Mouse (Mus musculus): Measurements from ENCODE around the gene Synm.
A peak's percentile ranks its signal among the peaks of the same experiment; 100 is the strongest.

The Synm gene

GRCm38 (mm10) chr7:67759629-67759995 lies at the start of gene Synm:
Gene Synm, minus strand, starts transcription at chr7:67759742.
- DNase-seq (ENCODE audit: low spot score in 2 of 2): peak; percentile 92 to 93

DNA sequence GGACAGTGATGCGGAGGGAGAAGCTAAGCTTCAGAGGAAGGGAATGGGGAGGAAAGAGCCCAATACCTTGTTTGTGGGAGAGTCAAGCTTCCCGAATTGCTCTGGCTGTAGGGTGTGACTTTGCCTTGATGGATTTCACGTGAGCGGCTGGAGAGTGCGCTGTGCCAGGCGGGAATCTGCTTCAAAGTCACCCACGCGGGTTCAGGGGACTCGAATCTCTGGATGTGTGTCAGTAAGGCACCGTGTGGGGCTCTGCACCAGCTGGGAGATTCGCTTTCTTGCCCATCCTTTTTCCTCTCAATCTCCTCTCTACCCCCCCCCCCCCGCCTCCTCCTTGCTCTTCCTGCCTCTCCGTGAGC lies 44.3 kb upstream of the Synm start:
- no peak for DNase-seq (ENCODE audit: low spot score in 2 of 2)

DNA sequence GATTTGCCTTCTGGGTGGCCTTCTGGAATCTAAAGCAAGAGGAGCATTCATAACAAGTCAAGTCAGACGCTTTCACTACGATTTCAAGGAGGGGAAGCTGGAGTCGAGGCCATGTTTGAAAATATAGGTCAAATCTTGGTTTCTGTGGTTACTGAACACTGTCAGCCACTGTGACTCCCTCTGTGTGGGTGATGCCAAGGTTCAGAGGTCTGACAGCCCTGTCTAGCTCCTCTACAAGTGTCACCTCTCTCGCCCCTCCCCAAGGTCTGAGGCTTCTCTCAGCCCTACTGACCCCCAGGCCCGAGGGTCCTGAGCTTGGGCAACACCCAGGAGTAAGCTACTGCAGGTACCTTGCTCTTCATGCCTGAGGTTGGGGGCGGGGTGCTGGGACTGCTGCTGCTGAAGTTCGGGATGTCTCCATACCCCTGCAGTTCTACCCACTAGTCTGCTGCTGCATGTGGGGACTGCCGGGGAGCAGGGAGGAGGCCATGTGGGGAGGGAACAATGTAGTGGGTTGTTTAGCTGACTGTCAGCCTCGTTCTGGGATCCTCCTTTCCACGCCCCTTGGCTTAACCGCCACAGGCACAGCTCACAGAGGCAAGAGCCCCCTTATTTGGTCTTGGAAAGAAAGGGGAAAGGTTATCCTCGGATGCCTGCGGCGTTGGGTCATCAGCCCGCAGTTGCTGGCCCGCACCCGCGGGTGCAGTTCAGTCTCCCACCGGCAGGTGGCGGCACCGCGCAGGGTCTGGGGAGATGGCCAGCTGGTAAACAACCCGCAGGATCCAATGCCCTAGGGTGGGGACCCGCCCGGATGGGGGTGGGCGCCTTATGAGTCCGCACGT lies 43.7 kb upstream of the Synm start:
- peak; percentile 75 to 80 for DNase-seq (ENCODE audit: low spot score in 2 of 2)

- no peak for DNase-seq (ENCODE audit: low spot score in 2 of 2)
Measured at GRCm38 (mm10) chr7:67801022-67801421, 41.5 kb upstream of the Synm start.

- no peak for DNase-seq (ENCODE audit: low spot score in 2 of 2)
Measured at GRCm38 (mm10) chr7:67800547-67800946, 41.0 kb upstream of the Synm start.

DNA sequence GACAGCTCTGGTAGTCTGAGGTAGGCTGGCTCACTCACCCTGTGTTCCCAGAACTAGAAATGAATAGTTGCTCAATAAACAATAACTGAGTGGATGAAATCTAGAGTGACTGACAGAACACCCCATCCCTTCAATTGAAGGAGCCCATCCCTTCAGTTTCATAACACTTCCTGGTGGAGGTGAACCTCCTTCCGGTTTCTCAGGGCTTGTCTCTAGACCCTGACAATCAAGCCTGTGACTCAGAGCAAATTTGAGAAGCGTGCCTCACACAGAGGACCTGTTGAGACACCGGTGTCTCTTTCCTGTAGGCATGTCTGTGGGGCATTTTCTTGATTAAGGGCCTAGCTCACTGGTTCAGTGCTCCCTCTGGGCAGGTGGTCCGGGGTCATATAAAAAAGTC lies 38.9 kb upstream of the Synm start:
- no peak for DNase-seq (ENCODE audit: low spot score in 2 of 2)

DNA sequence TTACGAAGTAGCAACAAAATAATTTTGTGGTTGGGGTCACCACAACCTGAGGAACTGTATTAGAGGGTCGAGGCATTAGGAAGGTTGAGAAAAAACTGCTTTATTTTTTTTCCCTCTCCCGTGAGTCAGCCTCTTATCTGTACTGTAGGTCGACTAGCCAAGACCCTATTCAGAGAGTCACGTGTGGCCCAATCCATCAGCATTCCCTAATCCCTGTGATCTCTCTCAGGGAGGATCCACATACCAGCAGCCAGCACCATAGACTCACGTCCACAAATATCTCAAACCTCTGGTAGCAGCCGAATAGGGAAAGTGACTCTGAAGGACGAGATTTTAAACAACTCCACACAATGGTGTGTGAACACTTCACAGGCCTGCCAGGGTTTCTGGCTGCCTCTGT lies 37.5 kb upstream of the Synm start:
- DNase-seq (ENCODE audit: low spot score in 2 of 2): no peak

DNA sequence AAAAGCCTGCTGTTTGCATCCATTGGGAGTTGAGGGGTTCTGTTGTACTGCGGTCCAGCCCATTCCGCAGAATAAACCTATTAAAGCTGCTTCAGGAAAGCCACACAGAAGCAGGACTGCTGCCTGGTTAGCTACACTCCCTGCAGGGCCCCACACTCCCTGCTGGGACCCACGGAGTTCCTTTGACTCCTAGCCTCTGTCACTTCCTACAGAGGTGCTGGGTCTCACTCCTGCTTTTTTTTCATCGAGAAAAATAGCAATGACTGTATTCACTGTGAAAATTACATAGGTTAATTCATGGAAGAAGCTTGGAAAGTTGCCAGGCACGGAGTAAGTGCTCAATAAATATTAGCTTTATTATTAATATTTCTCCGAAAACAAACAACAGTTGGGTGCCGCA lies 33.9 kb upstream of the Synm start:
- no peak for DNase-seq (ENCODE audit: low spot score in 2 of 2)

- no peak for DNase-seq (ENCODE audit: low spot score in 2 of 2)
Measured at GRCm38 (mm10) chr7:67791256-67791655, 31.7 kb upstream of the Synm start.

DNA sequence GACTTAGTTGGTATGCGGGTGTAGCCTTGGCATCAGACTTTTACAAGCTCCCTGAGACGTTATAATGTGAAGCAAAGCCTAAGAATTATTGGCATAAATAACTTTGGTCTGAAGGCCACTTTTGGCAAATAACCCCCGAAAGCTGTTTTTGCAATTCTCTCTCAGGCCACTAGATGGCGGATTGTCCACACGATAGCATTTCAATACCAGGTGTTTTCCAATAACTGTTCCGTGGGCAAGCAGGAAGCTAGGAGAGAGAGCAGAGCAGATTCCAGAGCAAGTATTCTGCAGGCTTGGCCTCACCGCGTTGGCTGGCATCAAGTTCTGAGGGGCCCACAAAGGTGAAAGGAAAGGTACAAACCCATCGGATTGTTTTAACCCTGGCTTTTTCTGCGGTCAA lies 29.2 kb upstream of the Synm start:
- DNase-seq (ENCODE audit: low spot score in 2 of 2): peak; percentile 52 to 61

GRCm38 (mm10) chr7:67787861-67788260 lies 28.3 kb upstream of the Synm start:
- DNase-seq (ENCODE audit: low spot score in 2 of 2): no peak

DNA sequence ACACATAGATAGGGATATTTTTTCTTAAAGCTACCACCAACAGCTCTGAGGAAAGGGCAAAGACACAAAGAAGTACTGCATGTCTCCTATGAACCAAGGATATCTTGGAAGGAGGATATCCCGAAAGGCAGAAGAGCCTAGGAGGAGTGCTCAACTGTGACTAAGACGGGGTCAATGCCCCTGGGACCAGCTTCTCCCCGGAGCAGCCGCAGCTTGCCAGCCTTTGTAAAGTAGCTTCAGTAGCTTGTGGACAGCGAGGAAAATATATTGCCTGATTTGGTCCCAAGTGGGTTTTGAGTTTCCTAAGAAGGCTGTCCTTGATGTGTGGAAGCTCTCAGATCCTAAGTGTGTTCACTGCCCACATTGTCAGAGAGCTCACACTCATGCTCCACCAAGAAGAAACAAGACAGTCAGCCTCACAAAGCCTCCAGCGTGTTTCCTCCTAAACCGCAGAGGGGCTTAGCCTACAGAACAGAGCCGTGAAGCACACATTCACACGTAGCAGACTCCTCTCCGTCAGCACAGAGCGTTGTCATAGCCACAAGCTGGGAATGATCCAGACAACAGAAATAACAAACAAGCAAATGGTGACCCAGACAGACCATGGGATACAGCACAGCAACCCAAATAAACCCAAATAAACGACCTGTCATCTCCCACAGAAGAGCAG lies 17.2 kb upstream of the Synm start:
- DNase-seq (ENCODE audit: low spot score in 2 of 2): no peak

DNA sequence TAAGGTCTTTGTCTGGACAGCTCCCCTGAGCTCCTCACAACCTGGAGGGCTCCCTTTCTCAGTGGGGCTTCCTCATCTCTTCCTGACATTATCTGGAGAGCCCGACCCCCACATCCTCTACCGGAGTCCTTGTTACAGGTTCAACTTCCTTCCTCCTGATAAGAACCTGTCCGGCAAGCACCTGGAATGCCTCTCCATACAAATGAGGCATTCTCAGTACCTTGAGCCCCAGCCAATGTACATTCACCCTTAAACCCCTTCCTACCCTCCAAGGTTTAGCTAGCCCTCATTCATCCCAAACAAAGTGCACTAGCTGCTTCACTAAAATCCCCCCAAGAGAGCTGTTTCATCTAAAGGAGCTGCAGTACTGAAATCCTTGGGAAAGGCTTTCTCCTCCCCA lies 16.1 kb upstream of the Synm start:
- no peak for DNase-seq (ENCODE audit: low spot score in 2 of 2)

GRCm38 (mm10) chr7:67772231-67772630 lies 12.7 kb upstream of the Synm start:
- DNase-seq (ENCODE audit: low spot score in 2 of 2): no peak

- DNase-seq (ENCODE audit: low spot score in 2 of 2): no peak
Measured at GRCm38 (mm10) chr7:67769487-67769886, 9.9 kb upstream of the Synm start.

GRCm38 (mm10) chr7:67768125-67768524 lies 8.6 kb upstream of the Synm start:
- no peak for DNase-seq (ENCODE audit: low spot score in 2 of 2)

DNA sequence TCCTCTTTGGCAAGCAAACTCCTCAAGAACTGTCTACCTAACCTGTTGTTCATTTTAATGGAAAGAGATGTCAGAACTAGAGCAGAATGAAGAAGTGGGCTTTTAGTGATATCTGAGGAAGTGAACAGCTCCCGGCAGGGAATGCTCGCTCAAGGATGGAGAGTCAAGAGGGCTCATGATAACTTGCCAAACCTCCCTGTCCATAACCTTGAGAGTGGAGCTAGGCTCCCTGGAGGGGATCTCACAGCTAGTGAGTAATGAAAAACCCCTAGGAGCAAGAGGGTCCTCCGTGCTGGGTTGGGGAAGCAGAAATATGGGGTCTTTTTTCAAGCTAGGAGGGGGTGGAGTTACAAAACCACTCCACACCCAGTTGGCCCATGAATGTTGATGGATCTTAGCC lies 4.1 kb upstream of the Synm start:
- no peak for DNase-seq (ENCODE audit: low spot score in 2 of 2)

- DNase-seq (ENCODE audit: low spot score in 2 of 2): peak in 1 of 2 experiments; percentile 38
Measured at GRCm38 (mm10) chr7:67758858-67759628, 499 bp downstream of the Synm start.

DNA sequence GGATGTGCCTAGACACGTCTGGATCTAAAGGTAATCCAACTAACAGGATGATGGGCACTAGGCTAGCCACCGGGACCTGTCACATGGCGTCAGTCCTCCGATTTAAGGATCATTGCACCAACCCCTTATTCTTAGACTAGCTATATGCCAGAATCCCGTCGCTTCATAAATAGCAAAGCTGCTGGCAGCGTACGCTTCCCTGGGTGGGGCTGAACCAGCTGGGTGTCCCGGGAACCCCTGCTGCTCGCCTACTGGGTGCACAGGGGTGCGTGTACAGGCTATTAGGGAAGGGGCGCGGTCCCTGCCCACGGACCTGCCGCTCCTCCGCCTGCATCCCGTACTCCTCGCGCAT lies 1.1 kb downstream of the Synm start:
- DNase-seq (ENCODE audit: low spot score in 2 of 2): peak in 1 of 2 experiments; percentile 25

GRCm38 (mm10) chr7:67756636-67757035 lies 2.9 kb downstream of the Synm start:
- no peak for DNase-seq (ENCODE audit: low spot score in 2 of 2)

DNA sequence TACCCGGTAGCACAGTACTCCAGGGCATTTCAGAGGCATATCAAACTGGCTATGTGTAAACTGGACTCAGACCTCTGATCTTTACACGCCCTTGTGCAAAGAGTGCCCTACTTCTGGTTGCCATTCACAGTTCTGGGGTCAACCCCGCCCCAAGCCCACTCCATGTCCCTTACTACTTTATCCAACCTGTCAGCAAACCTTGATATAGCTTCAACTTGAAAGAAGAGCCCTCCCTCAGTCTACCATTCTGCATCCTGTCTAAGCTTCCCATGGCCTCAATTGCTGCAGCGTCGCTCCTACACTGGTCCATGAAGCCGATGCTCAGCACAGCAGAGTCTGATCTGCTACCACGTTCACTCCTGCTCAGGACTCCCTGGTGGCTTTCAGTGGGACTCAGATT lies 4.2 kb downstream of the Synm start:
- no peak for DNase-seq (ENCODE audit: low spot score in 2 of 2)

DNA sequence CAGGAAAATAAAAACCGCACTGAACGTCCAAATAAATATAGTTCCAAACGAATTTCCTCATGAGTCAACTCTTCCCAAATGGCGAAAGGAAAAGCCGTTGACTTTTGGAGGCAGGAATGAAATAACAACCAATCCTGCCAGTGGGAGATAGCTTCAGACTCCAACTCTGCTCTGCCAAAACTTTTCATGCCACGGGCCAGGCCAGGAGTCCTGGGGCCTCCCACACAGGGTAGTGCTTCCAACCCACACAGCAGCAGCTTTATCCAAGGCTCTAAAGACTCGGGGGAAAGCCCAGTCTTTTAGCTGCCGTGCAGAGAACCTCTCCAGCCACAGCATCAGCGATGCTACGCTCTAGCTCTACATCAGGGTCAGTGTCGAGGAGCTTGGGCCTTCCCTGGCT lies 4.9 kb downstream of the Synm start:
- peak; percentile 64 to 76 for DNase-seq (ENCODE audit: low spot score in 2 of 2)
